Mouse (Mus musculus) central nervous system, embryonic 18 days (tissue): Measurements from ENCODE around the gene Gm10377. TPM values are rescaled to one million over a fixed set of nuclear protein-coding genes. Genes with fewer than 3 reads are reported as not detected.

ENCODE experiments used
- polyA plus RNA-seq: library from polyadenylated mRNA; depleted of rRNA; stranded (reverse); fragments of >200 nt; gene quantifications from 2 replicates; pipeline ENCODE4 v1.2.3, GENCODE M21; 2012; rRNA removed

Gm10377 gene
- not detected in 2 replicates for polyA plus RNA-seq

GRCm38 (mm10) chr14:42797887-42798286 is at the start of gene Gm10377:
Gene Gm10377 (minus strand): TSS chr14:42797987.

GRCm38 (mm10) chr14:42768721-42769120 is 29.1 kb downstream of the Gm10377 start, which contains the start of gene Gm3015:
Gene Gm3015 (minus strand): TSS chr14:42768821.

Other genes with a start within 250 kb of the Gm10377 start
- gene Gm17124, start 198.1 kb downstream of the Gm10377 start, polyA plus RNA-seq: not detected in 2 replicates
- gene Gm3633, start 156.1 kb downstream of the Gm10377 start, polyA plus RNA-seq: not detected in 2 replicates
- not detected in 2 replicates for gene Gm10378, start 142.0 kb downstream of the Gm10377 start, polyA plus RNA-seq
- not detected in 2 replicates for gene Gm3015, start 29.2 kb downstream of the Gm10377 start, polyA plus RNA-seq
- gene Gm21977, start 55.5 kb upstream of the Gm10377 start, polyA plus RNA-seq: not detected in 2 replicates
- gene Gm8082, start 195.6 kb upstream of the Gm10377 start, polyA plus RNA-seq: not detected in 2 replicates
- gene Gm10376, start 217.6 kb upstream of the Gm10377 start, polyA plus RNA-seq: not detected in 2 replicates